Mouse (Mus musculus) common myeloid progenitor, adult 5-6 weeks (primary cell): ENCODE data around the gene 4933425L06Rik. TPM values are rescaled to one million over a fixed set of nuclear protein-coding genes. Genes with fewer than 3 reads are reported as not detected.

ENCODE experiments used
- ATAC-seq: replicated peaks from 2 replicates; pipeline ENCODE4 v1.8.0; 2016; ENCODE audit warnings: low read depth, mild to moderate bottlenecking, moderate TSS enrichment, inconsistent platforms; ENCODE audit not compliant: poor library complexity, severe bottlenecking
- total RNA-seq: library from RNA; stranded (forward); fragments of 200-1000, 187-1606 nt; gene quantifications from 2 replicates; pipeline ENCODE4 v1.2.3, GENCODE M21; 2017

The 4933425L06Rik gene
- not detected in 2 replicates for total RNA-seq

- no peak for ATAC-seq
Observed at GRCm38 (mm10) chr13:105081862-105082261, at the start of gene 4933425L06Rik. TSS of gene 4933425L06Rik (plus strand) at chr13:105082122.

GRCm38 (mm10) chr13:105037816-105038215 lies 44.1 kb upstream of the 4933425L06Rik start:
- ATAC-seq = no peak

- no peak for ATAC-seq
Observed at GRCm38 (mm10) chr13:105038334-105038733, 43.6 kb upstream of the 4933425L06Rik start.

- no peak for ATAC-seq
Observed at GRCm38 (mm10) chr13:105043882-105044281, 38.0 kb upstream of the 4933425L06Rik start.

- ATAC-seq = peak; percentile 62
Observed at GRCm38 (mm10) chr13:105047377-105047776, 34.5 kb upstream of the 4933425L06Rik start.

- peak; percentile 91 for ATAC-seq
Observed at GRCm38 (mm10) chr13:105048662-105049061, 33.3 kb upstream of the 4933425L06Rik start.

- ATAC-seq = no peak
Observed at GRCm38 (mm10) chr13:105051432-105051831, 30.5 kb upstream of the 4933425L06Rik start.

- no peak for ATAC-seq
Observed at GRCm38 (mm10) chr13:105053618-105054017, 28.3 kb upstream of the 4933425L06Rik start.

- peak; percentile 66 for ATAC-seq
Observed at GRCm38 (mm10) chr13:105054181-105054940, 27.6 kb upstream of the 4933425L06Rik start, which contains the start of gene Rgs7bp. TSS of gene Rgs7bp (minus strand) at chr13:105054930.

GRCm38 (mm10) chr13:105054941-105055309 lies 27.0 kb upstream of the 4933425L06Rik start:
- ATAC-seq = 0 out of 2 replicates have a peak, but pooled peaks have one; percentile 2

- peak; percentile 68 for ATAC-seq
Observed at GRCm38 (mm10) chr13:105055374-105055773, 26.5 kb upstream of the 4933425L06Rik start.

- peak; percentile 71 for ATAC-seq
Observed at GRCm38 (mm10) chr13:105066119-105066518, 15.8 kb upstream of the 4933425L06Rik start.

GRCm38 (mm10) chr13:105066890-105067845 lies 14.8 kb upstream of the 4933425L06Rik start:
- ATAC-seq = peak; percentile 55

GRCm38 (mm10) chr13:105089276-105089675 lies 7.4 kb downstream of the 4933425L06Rik start:
- no peak for ATAC-seq

GRCm38 (mm10) chr13:105096316-105096715 lies 14.4 kb downstream of the 4933425L06Rik start:
- no peak for ATAC-seq

- ATAC-seq = no peak
Observed at GRCm38 (mm10) chr13:105100705-105101104, 18.8 kb downstream of the 4933425L06Rik start.

GRCm38 (mm10) chr13:105104385-105104784 lies 22.5 kb downstream of the 4933425L06Rik start:
- ATAC-seq = no peak

GRCm38 (mm10) chr13:105111599-105111998 lies 29.7 kb downstream of the 4933425L06Rik start:
- no peak for ATAC-seq

- no peak for ATAC-seq
Observed at GRCm38 (mm10) chr13:105121617-105122016, 39.7 kb downstream of the 4933425L06Rik start.

- 0 out of 2 replicates have a peak, but pooled peaks have one; percentile 32 for ATAC-seq
Observed at GRCm38 (mm10) chr13:105122092-105122491, 40.2 kb downstream of the 4933425L06Rik start.

- ATAC-seq = peak; percentile 73
Observed at GRCm38 (mm10) chr13:105130080-105130479, 48.2 kb downstream of the 4933425L06Rik start.
